Mouse (Mus musculus) cortical plate, adult 2 months (tissue): ENCODE results near the gene Sult6b1. TPM values are rescaled to one million over a fixed set of nuclear protein-coding genes. Genes with fewer than 3 reads are reported as not detected.
A peak's percentile ranks its signal among the peaks of the same experiment; 100 is the strongest.

Experiments
- H3K27ac ChIP-seq: fragments of 200-500 bp; 2 replicates; pipeline ENCODE4 v1.5.1; 2012; ENCODE audit warnings: low read length, control low read depth, inconsistent platforms; ENCODE audit not compliant: insufficient read depth
- H3K4me1 ChIP-seq: fragments of 200-500 bp; 2 replicates; pipeline ENCODE4 v1.6.1; 2011; ENCODE audit warnings: low read length; ENCODE audit not compliant: control insufficient read depth, insufficient read depth
- H3K4me3 ChIP-seq: fragments of 200-500 bp; 2 replicates; pipeline ENCODE4 v1.5.1; 2011; ENCODE audit warnings: mild to moderate bottlenecking, low read length, control low read depth; ENCODE audit not compliant: insufficient read depth
- CTCF ChIP-seq: fragments of 200-500 bp; IDR thresholded peaks from 2 replicates; pipeline ENCODE4 v1.5.1; 2011; ENCODE audit warnings: mild to moderate bottlenecking, control low read depth, low read length; ENCODE audit not compliant: insufficient read depth; ENCODE audit errors: extremely low read depth
- POLR2A ChIP-seq: fragments of 200-500 bp; IDR thresholded peaks from 2 replicates; pipeline ENCODE4 v1.6.1; 2011; ENCODE audit warnings: mild to moderate bottlenecking, low read length, control low read depth; ENCODE audit not compliant: insufficient read depth; ENCODE audit errors: extremely low read depth
- polyA plus RNA-seq: library from polyadenylated mRNA; depleted of rRNA; stranded (reverse); fragments of >200 nt; gene quantifications from 2 replicates; pipeline ENCODE4 v1.2.3, GENCODE M21; 2012

Gene Sult6b1
- polyA plus RNA-seq, 1 experiment = 0.19 TPM

DNA sequence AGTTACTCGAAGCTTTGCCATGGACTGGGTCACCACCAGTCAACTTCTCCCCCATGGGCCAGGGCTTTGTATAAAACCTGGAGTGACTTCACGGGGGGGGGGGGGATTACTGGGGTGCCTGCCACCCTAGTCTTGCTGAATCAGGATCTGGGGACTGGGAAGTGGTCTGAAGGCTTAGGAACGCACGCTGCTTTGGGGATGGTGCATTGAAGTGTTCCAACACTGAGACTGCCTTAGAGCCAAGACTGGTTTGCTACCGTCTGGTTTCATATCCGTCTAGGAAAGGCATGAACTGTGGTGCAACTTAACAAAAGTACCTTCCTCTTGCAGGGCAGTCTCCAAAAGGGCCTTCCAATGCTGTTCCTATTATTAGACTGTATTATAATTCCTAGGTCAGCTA is 10.9 kb upstream of the Sult6b1 start:
- Histone ChIP-seq H3K4me1 (no peaks in the 10 kb centered on the region), H3K27ac (no peak overlapping the region), H3K4me3 (peak overlapping the region; percentile 79; the same call in 1 of the 2 replicates)
- TF ChIP-seq POLR2A (0 out of 2 replicates have a peak, but pooled peaks have one; percentile 23), CTCF (no peak)

DNA sequence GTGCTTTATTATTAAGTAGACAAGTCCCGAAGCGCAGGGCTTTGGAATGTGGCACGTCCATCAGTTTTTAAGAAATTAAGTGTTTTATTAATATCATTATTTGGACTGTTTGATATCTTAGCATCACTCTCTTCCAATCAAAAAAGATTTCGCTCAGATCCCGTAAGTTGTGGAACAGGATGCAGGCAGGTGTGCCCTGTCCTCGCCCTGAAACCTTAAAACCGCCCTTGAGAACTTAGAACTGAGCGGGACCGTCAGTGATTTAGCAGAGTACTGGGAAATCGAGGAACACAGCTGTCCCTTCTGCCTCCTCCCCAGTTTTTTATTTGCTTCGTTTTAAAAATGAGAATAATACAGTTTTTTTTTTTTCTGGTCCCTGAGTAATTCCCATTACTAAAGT is 10.1 kb upstream of the Sult6b1 start:
- Histone ChIP-seq H3K4me1 (no peaks in the 10 kb centered on the region), H3K4me3 (peak overlapping the region; percentile 79), H3K27ac (peak overlapping the region; percentile 34; the same call in 1 of the 2 replicates)
- TF ChIP-seq POLR2A (no peak), CTCF (no peak)

DNA sequence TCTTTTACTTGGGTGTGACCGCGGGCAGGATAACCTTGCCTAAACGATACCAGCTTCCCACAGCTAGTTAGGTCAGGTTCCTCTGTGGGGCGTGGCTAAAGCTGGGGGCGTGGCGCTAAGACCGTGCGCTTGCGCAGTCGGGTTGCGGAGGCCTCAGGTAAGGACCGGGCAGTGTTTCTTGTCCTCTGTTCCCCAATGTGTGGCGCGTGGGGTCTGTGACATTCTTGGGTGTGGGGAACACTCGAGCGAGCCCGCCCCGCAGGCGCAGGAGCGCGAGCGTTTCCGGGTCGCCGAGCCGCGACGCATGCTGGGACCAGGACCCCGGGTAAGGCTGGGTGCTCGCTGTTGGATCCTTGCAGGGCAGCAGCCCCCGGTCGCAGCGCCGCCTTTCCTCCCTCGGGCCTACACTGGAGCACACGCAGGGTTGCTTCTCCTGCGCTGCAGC is 9.6 kb upstream of the Sult6b1 start, which contains the start of gene Cebpzos:
Cebpzos (plus strand) TSS at position 132 of the 445 bp plus-strand sequence.
- Histone ChIP-seq H3K4me3 (peak within 1 kb of the TSS; percentile 79), H3K4me1 (no peaks in the 10 kb centered on the region), H3K27ac (peak within 1 kb of the TSS; percentile 34; the same call in 1 of the 2 replicates)
- TF ChIP-seq POLR2A (peak; percentile 55), CTCF (no peak)

DNA sequence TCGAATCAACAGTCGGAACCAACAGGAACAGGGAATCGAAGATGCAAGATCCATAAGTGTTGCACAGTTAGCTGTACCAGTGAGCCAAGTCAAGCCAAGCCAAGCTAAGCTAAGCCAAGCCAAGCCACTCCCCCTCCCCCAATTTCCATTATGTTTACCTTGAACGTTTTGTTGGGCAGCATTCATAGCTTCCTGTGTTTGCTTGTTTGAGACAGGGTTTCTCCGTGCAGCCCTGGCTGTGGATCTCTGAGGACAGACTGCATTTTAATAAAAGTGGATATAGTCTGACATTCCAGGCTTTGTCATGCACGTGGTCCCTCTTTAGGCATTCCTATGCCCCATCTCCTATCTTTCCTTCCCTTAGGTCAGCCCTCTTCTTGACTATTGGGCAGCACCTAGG is 9.0 kb upstream of the Sult6b1 start:
- Histone ChIP-seq H3K4me1 (no peaks in the 10 kb centered on the region), H3K27ac (no peak overlapping the region), H3K4me3 (peak overlapping the region; percentile 79)
- TF ChIP-seq POLR2A = no peak
- TF ChIP-seq CTCF = no peak

DNA sequence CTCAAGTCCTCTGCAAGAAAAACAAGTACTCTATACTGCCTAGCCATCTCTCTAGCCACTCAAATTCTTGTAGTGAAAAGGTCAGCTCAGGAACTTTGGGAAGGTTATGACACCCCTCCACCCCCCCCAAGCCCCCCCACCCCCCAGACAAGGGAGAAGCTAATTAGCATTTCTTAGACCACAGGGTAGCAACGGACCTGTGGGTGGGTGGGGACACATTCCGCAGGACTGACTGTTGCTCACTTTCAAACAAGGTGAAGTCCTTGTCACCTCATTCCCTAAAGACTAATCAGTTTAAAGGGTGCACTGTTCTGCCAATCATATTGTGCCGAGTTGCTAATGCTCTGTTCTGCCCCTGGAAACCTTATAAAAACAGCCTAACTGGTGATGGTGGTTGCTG is 7.1 kb upstream of the Sult6b1 start:
- TF ChIP-seq CTCF = no peak
- no peak for TF ChIP-seq POLR2A
- H3K4me3 ChIP-seq = no peak overlapping the region
- no peak overlapping the region for H3K27ac ChIP-seq
- H3K4me1 ChIP-seq = no peaks in the 10 kb centered on the region

DNA sequence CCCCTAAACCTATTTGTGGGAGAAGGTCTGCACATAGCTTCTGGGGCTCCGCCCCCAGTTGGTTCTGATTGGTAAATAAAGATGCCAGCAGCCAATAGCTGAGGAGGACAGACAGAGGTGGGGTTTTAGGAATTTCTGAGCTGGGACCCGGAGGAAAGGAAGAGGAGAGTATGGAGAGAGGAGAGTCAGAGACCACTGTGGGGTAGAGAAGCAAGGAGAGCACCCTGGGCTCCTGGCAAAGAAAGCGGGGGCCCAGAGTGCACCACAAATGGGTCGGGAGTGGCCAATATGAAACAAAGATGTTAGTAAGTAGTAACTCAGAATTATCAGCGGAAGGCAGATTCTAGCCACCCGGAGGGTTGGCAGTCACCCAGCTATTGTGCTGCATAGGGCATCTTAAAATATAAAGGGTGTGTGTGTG is 6.1 kb upstream of the Sult6b1 start:
- Histone ChIP-seq H3K27ac (no peak overlapping the region), H3K4me1 (no peaks in the 10 kb centered on the region), H3K4me3 (no peak overlapping the region)
- TF ChIP-seq CTCF = no peak
- no peak for TF ChIP-seq POLR2A

DNA sequence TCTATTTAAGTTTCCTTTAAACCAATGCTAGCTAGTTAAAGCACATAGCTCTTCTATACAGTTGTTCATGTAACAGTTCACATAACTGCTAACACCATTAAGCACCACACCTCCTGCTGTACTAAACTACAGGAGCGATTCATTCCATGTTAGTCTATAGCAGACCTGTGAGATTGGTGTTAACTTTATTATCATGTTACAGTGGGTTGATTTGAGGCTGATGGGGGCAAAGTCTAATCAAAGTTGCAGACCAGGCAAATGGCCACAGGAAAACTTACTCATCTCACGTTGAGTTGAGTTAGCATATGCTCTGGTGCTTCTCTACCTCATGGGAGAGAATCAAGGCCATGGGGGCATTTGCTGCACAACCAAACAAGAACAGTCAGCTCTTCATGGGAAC is 2.6 kb upstream of the Sult6b1 start:
- no peak overlapping the region for H3K4me3 ChIP-seq

DNA sequence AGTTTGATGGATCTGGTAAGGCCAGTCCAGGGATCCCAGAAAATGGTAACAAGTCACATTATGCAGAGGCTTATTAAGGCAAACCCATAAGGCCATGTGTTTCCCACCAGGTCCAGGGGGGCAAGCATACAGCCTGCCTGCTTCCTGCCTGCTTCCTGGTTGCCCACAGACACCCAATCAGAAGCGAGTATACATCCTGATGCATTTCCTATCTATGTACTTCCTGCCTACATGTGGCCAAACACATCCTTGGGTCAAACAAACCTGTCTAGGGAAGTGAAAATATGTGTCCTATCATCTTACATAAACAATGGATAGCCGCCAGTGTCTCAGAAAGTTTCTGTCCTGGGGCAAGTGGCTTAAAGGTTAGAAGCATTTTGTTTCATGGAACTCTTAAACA is 3.6 kb downstream of the Sult6b1 start:
- Histone ChIP-seq H3K27ac (no peak overlapping the region), H3K4me3 (no peak overlapping the region), H3K4me1 (no peaks in the 10 kb centered on the region)
- TF ChIP-seq POLR2A = no peak

More for the DNA sequence above, 2.6 kb upstream of the Sult6b1 start:
- TF ChIP-seq POLR2A (no peak), CTCF (no peak)
- H3K4me1 ChIP-seq = no peaks in the 10 kb centered on the region
- H3K27ac ChIP-seq = no peak overlapping the region

DNA sequence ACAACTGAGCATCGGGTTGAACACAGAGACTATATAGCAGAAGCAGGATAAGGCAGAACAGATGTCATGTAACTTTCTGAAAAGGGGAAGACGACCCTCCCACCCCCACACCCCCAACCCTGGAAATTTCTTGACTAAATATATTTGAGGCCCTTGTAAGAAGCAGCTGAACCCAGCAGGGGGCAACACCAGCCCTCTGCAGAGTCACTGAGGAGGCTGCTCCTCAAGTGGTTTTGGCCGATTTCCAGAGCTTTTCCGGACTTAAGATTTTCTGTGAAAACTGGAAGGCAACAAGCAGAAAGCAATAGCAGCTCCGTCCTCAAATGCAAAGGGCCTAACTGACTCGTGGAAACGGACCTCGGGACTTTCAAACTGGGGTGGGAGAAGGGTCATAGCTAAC is 11.4 kb downstream of the Sult6b1 start:
- 0 out of 2 replicates have a peak overlapping the region, but pooled peaks have one; percentile 26 for H3K4me3 ChIP-seq
- no peak overlapping the region for H3K27ac ChIP-seq
- H3K4me1 ChIP-seq = peaks cover 2% of the 10 kb centered on the region; the same call in 1 of the 2 replicates
- TF ChIP-seq CTCF (peak; percentile 31; the same call in 1 of the 2 replicates), POLR2A (no peak)

DNA sequence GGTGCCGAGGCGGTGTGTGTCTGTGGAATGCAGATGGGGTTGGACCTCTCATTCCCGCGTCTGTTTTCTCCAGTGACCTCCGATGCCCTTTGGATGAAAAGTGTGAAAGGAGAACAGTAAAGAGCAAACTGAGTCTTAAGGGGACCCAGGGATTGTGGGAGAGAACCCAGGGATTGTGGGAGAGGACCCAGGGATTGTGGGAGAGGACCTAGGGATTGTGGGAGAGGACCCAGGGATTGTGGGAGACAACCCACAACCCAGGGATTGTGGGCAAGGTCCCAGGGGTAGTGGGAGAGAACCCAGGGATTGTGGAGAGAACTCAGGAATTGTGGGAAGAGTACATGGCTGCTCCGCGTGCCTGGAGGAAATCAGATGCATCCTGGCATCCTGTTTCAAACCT is 11.8 kb downstream of the Sult6b1 start:
- H3K27ac ChIP-seq = no peak overlapping the region
- H3K4me3 ChIP-seq = no peak overlapping the region
- H3K4me1 ChIP-seq = peaks cover 2% of the 10 kb centered on the region; the same call in 1 of the 2 replicates
- TF ChIP-seq POLR2A = no peak
- TF ChIP-seq CTCF = no peak
